Mouse (Mus musculus): ENCODE measurements at regions not wholly inside any gene's neighbourhood (a gene's known extent, or its start where the extent isn't known, plus 50 kb on each side); places are given as distances from the start of the nearest gene placed in this dataset.

DNA sequence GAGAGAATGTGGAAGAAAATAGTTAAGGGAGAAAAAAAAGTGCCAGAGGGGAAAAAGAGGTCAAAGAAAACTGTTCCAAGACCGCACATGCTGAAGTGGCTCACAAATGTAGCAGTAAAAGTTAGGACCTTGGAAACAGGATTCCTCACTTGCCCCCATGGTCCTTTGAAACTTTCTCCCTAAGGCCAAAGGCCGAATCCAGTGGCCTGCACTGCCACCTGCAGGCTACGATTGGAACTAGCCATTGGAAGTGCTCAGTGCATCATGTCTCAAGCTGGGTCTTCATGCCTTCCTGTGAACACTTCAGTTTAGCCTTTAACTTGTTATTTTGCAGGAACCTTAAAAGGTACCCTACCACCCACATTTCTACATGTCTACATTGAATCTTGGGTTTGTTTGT lies 56.3 kb upstream of the Mctp2 start:
- peak; percentile 30 to 55 for DNase-seq (ENCODE audit: low spot score in 2 of 2)

DNA sequence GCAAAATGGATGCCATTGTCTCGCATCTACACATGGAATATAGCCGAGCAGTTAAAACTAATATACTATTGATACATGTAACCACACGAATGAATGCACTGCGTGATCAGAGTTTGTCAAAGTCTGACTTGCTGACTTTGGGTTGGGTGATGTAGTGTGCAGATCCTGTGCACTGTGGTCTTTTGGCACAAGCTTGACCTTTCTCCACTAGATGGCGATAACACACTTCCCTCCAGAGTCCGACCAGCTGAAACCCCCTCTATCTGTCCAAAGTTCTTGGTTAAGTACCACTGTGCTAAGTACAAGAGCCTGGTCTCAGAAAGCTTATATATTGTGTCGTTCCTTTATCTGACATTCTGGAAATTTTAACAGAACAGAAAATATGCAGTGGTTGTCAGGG lies 84.9 kb upstream of the Mctp2 start:
- no peak for DNase-seq (ENCODE audit: low spot score in 2 of 2)

DNA sequence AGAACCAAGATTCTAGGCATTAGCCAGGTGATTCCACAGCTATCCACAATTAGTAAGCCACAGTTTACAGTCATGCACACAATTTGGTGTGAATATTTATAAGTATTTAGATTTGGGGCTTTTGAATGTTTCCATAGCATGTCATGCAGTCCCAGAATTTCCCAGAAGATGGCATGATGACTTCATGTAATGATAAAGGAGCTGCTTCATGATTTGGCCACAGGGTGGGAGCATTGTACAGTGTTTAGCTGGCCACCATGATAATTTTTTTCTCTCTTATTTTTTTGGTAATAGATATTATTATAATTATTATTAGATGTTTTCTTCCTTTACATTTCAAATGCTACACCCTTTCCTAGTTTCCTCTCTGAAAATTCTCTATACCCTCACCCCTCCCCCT lies 93.6 kb upstream of the Mctp2 start:
- peak; percentile 23 to 57 for DNase-seq (ENCODE audit: low spot score in 2 of 2)

DNA sequence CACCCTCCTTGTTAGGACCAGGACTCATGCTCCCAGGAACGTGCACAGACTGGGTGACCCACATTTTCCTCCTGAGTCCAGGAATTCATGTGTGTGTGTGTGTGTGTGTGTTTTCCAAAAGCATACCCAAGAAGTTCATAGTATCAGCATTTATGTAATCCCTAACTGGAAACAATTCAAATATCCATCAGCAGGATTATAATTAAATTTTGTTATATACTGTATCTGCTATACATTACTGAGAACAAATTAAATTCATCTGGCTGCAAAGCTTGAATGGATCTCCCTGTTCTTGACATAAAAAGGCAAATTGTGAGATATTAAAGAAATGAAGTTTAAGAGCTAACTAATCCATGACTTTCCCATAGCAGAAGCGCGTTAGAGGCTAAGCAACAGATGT lies 99.7 kb upstream of the Mctp2 start:
- no peak for DNase-seq (ENCODE audit: low spot score in 2 of 2)

DNA sequence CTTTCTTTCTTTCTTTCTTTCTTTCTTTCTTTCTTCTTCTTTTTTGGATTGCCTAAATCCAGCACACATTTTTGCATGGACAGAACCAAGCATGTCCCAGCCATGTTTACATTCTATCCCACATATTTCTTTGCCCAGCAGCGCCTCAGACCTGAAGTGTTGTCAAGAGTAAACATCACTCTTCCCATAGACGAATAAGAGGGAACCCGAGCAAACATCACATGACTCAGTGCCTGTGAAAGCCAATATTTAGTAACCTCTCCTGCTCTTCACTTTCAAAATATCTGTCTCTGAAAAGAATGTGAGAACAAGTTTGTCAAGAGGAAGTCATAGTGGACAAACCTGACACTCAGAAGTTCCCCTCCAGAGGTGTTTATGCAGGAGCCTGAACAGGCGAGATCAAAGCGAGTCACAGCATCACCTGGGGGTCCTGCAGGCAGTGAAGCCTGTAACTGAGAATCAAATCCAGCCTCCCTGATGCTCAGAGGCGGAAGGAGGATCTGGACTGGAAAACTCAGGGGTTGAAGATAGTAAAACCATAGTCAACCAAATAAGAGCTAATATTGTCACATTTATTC lies 102.1 kb upstream of the Mctp2 start:
- DNase-seq (ENCODE audit: low spot score in 2 of 2): no peak

DNA sequence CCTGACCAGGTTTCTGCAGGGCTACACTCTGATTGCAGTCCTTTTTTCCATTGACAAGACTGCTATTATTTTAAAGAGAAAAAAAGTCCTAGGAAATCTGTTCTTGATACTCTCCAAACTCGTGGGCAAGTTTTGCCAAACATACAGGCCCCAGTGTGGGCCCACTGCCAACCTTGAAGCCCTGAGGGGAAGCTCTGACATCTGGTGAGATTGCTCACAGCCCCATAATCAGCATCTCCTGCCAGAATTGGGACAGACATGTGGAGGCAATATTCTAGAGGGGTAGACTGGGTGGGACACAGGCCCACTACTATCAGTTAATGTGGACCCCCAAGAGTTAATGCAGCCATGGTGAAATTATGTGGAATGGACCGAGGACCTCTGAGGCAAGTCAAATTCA lies 132.1 kb upstream of the Mctp2 start:
- peak; percentile 31 to 58 for DNase-seq (ENCODE audit: low spot score in 2 of 2)

DNA sequence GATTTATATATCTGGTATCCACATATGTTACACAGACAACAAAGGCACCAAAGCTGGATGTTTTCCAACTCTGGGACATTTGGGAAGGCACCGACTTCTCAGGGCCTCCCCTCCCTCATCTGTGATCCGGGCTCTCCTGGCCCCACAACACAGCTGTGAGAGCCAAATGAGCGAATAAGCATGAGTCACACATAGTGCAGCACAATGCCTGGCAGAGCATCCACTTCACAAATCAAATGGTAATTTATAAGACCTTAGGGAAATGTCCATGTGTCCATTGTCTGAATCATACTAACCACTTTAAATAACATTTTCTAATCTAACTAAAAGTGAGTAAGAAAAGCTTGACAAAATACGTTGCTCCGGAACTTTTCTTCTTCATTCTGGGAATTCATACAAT lies 135.6 kb upstream of the Mctp2 start:
- peak in 1 of 2 experiments; percentile 29 for DNase-seq (ENCODE audit: low spot score in 2 of 2)

DNA sequence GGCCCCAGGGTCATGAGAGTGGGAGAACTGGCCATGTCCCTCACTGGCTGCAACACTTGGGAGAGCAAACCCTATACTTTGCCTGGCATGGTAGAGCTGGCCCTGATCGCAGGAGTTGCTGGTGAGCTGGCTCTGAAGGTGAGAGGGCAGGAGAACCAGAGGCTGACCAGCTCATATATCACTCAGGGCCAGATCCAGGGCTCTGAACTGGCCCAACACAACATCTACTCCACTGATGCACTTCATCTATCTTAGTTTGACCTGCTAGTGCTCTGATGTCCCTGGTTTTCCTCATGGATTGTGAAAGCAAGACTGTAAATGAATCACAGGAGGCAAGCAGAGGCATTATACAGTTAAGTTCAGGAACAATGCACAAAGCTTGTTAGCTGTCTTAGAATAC lies 137.6 kb upstream of the Mctp2 start:
- no peak for DNase-seq (ENCODE audit: low spot score in 2 of 2)

DNA sequence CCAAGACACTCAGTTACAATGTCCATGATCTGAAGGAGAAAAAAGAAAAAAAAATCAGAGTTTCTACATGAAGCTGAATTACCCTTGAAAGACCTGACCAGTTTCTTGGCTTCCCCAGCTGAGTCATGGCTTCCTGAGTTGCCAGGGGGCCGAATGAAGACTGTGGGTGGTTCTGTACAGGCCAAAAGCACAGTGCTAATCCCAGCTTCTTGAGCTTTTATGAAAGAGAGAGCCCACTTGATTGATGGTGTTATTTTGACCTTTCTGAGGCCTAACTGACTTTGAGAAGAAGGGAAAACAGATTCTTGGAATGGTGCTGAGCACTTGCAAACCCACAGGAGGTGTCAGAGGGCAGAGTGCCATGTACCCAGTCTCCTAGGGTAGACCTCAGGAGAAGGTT lies 138.4 kb upstream of the Mctp2 start:
- no peak for DNase-seq (ENCODE audit: low spot score in 2 of 2)

DNA sequence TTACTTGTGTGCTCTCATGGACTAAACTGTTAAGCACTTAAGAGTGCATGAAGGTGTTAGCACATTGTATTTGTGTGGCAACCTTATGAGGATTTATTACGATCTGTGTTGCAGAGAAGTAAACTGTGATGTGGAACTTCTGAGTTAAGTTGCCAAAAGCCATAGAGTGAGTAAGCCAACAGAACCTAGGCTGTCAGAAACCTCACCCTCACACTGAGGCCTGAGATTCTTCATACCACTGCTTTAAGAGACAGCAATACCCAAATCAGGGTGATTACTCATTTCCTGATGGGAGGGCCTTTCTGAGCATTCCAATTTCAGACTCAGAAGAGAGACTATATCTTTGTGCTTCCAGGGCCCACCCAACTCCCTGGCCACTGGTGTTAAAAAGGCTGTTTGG lies 140.5 kb upstream of the Mctp2 start:
- no peak for DNase-seq (ENCODE audit: low spot score in 2 of 2)

DNA sequence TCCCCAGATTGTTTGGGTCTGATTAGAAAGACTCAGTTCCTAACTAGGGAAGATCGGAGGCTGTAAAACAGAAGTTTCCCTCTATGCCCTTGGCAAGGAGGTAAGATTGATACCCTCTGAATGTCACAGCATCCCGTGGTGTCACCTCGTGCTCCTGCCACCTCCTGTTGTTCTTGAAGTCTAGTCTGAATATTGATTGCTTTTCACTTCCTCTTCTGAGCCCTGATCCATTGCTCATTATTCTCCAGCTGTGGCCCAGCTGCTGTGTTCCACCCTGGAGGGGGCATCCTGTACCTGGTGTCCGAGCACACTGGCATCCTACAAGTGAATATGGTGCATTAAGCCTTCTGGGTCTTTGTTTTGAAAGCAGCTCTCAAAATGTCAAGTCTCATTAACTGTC lies 156.6 kb upstream of the Mctp2 start:
- no peak for DNase-seq (ENCODE audit: low spot score in 2 of 2)

DNA sequence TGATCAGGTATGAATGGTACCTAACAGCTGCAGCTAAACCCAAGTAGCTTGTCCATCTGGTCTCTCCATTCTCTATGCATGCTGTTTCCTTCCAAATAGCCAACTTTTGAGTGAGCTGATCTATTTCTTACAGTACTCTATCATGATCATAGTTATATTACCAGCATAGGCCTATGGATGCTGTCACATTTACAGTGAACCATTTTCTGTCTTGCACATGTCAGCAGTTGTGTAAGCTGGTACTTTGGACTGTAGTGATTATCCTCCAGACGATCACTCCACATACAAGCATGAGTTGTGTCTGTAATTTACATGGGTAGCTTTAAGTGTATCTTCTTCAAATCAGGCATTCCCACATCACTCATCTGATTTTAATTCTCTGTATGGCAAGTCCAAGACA lies 158.2 kb upstream of the Mctp2 start:
- DNase-seq (ENCODE audit: low spot score in 2 of 2): no peak

DNA sequence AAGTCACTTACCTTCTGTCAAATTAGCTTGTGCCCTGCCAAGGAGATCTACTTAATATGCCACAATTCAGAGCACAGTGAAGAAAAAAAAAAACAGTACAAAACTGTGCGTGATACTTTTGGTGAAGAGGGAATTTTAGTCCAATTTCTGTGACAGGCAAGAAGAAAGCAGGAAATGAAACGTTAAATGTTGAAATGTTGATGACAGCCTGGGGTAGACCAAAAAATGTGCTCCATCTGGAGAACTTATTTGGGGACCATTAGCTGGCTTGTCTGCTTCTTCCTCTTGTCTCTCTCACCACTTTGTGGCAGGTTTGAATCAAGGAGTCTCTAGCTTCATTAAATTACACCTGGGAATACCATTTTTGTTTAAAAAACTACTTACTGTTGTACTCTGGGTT lies 163.3 kb upstream of the Mctp2 start:
- DNase-seq (ENCODE audit: low spot score in 2 of 2): no peak

DNA sequence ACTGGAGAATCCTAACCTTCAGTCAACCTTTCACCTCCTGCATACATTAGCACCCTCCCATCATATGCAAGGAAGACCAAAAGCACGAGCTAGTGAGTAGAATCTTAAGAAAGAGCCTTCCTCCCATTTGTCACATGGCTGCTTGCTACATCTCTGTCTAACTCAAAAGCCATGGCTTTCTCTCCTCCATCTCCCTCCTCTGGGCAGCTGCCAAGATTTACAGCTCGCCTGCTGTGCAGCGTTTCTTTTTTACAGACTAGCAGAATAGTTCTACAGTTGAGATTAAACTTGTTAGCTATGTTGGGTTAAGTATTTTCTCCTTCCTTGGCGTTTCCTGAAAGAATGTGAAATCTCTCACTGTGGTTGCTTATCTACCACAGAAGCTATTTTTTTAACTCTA lies 168.3 kb upstream of the Mctp2 start:
- no peak for DNase-seq (ENCODE audit: low spot score in 2 of 2)

DNA sequence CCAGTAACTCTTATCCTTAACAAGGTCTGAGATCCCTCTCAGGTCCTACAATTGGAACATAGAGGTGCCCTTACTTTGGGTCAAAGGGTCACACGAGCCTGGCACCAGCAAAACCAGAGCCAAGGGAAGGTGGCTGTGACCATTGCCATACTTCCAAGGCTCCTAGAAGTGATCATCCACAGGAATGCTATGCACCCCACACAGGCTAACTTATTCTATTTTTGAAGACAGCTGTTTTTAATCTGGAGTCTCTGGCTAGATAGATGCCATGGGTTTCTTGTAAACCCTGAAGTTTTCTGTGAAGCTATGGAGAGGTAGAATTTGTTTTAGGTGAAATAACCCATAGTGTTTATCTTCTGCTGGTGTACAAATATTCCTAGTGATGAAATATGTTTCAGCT lies 172.5 kb upstream of the Mctp2 start:
- DNase-seq (ENCODE audit: low spot score in 2 of 2): no peak

DNA sequence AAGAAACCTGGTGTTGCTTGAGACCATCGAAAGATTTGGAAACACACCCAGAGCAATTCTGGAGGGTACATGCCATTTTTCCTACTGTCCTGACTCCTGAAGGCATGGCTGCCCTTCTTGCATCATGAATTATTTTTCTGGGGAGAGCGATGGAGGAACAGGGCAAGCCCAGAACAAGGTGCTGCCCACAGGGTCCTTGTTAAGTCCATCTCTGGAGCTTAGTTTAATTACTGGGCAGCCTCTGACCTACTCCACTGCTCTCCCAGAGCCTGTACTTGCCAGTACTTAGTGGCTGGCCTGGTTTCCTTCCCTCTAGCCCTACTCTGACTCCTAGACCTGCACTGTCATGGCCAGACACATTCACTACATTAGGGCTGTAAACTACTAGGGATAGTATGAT lies 174.9 kb upstream of the Mctp2 start:
- DNase-seq (ENCODE audit: low spot score in 2 of 2): no peak

DNA sequence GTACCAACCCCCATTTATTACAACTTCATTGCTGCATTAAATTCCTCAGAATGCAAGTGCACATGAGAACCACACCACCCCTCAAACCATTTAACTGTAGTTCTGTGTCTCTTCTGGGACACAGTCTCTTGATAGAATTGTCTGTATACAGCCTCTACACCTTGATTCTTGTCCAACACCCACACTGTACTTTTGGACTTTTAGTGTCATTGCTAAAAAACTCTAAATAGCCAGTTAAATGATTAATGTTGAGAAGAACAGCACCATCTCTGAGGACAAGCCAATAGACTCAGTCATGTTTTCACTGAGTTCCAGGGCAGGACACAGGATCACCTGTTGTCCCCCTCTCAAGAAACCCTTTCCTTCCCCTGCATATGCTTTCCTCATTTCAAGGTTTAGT lies 183.8 kb upstream of the Mctp2 start:
- no peak for DNase-seq (ENCODE audit: low spot score in 2 of 2)

DNA sequence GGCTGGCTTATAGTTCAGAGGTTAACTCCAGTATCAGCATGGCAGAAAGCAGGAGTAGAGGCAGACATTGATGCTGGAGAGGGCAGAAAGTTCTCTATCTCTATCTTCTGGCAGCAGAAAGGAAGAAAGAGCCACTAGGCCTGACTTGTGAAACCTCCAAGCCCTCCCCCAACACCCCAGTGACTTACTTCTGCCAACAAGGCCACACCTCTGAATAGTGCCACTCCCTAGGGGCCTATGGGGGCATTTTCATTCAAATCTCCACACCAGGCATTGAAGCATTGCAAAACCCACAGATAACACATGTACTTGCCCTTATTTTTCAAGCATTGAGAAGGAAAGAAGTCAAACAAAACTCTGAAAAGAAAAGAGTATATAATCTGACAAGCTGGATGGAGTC lies 186.9 kb upstream of the Mctp2 start:
- no peak for DNase-seq (ENCODE audit: low spot score in 2 of 2)

DNA sequence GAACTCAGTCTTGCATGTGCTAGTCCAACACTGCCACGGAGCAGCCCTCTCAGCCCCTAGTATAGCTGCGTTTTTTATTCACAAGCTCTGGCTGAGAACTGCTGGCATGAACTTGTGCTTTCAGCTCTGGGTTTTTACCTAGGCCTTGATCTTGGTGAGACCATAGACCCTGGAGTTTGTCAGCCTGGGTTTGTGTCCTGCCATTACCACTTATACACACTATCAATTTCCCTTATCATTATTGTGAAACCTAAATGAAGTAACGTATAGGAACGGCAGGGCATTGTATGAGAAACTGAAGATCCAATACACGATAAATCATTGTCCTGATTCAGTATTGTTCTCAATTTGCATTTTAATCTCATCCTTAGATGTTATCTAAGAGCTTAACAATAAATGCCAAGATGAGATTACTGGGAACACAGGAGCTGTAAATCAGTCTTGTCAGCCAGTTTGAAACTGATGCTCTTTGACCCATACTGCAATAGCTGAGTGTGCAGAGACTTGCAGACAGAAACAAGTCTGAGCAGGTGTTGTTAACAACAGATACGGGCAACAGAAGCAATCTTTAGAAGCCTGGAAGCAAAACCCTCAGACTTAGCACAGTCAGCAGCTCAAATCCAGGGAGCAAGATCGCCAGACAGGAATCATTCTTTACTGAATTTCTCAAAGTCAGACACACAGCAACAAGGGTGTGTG lies 190.7 kb upstream of the Mctp2 start:
- no peak for DNase-seq (ENCODE audit: low spot score in 2 of 2)

DNA sequence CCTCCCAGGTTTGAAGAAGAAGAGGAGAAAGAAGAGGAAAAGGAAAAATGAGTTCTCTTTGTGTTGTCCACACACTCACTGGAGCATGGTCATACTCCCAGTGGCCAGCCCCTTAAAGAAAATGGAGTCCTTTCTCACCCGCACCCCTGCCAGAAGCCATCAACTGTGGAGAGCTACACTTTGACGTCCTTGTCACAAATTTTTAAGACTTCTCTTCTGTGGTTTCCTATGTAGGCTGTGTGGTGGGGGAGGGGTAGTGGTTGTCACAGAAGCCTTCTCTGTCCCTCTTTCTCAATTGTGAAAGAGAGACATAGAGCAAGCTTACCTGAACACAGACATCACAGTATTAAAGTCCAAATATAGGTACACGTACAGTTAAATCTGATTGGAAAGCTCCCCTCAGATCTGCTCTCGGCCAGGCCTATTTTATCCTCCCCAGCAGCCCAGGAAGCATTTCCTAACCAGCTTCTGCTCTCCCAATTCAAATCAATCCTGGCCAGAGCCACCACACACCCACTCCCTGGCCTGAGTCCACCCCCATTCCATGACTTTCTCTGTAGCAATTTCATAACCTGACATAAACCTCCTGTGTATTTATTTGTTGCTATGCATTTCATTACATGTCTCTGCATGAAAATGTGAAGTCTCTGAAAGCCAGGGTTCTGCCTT lies 192.3 kb upstream of the Mctp2 start:
- peak in 1 of 2 experiments; percentile 32 for DNase-seq (ENCODE audit: low spot score in 2 of 2)

DNA sequence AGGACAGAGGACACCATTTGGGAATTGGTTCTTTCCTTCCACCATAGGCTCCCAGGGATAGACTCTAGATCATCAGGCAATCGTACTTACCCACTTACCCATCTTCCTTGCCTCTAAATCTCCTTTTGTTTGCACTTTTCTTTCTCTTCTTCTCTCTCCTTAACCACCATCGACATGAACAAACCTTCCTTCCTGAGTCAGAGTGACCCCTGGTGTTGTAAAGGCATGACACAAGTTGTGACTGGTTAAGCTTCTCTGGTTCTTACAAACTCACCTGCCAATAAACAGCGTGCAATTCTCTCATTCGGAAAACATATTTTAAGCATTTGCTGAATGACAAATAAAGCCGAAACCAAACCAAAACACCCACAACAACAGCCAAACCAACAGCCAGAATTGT lies 193.4 kb upstream of the Mctp2 start:
- DNase-seq (ENCODE audit: low spot score in 2 of 2): no peak

DNA sequence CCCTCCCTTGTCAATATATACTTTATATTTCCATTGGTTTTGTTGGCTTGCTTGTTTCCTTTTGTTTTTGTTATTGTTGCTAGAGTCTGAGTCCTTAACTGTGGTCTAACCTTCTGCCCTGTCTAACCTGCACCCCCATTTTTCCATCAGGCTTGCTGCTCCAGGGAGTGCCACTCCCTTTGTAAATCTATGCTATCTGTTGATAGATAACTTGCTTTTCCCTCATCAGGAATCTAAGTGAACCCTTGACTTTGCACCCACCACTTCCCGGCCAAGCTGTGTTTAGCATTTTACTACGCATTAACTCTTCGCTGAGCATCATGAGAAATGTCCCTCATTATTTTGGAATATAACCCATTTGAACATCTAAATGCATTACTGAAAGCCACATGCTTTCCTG lies 193.8 kb upstream of the Mctp2 start:
- no peak for DNase-seq (ENCODE audit: low spot score in 2 of 2)

DNA sequence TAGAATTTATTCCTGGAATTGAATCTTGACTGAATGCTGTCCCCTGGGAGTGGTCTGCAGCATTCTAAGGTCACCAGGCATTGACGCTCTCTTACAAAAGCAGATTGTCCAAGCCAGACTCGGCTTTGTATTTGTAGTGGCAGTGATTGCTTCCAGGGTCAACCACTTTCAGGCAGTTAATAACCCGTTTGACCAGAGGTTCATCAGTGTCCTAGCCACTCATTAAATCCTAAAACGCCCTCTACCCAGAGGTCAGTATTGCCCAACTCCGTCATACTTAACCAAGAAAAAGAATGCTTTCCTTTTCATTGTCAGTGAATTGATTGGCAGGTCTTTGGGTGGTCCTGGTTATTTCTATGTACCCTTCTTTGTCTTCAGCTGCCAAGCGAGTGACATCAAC lies 194.6 kb upstream of the Mctp2 start:
- DNase-seq (ENCODE audit: low spot score in 2 of 2): no peak

Data from gastrocnemius, postnatal 4 days (tissue).